Mouse (Mus musculus) kidney, adult 2 months (tissue): ENCODE results near the gene Ahctf1. TPM values are rescaled to one million over a fixed set of nuclear protein-coding genes. Genes with fewer than 3 reads are reported as not detected.
A peak's percentile ranks its signal among the peaks of the same experiment; 100 is the strongest.
"Not testable (repeated sequence)": the region's sequence is repeated elsewhere in the genome, so short reads cannot be mapped to it uniquely, and the experiment has no call there.

Source experiments
- DNase-seq: peaks from one replicate; pipeline ENCODE4 v3.0.0; 2021
- H3K27ac ChIP-seq: fragments of 200-500 bp; 2 replicates; pipeline ENCODE4 v1.5.1; 2012; ENCODE audit warnings: low read depth, low read length, control low read depth, inconsistent platforms; ENCODE audit not compliant: insufficient read depth
- H3K27me3 ChIP-seq: fragments of 200-500 bp; replicated peaks from 2 replicates; pipeline ENCODE4 v1.6.1; 2012; ENCODE audit warnings: mild to moderate bottlenecking, moderate library complexity, low read length, inconsistent platforms; ENCODE audit not compliant: control insufficient read depth, insufficient read depth
- H3K36me3 ChIP-seq: fragments of 200-500 bp; 2 replicates; pipeline ENCODE4 v1.6.1; 2012; ENCODE audit warnings: mild to moderate bottlenecking, moderate library complexity, low read length, inconsistent platforms; ENCODE audit not compliant: control insufficient read depth, insufficient read depth
- H3K4me1 ChIP-seq: fragments of 200-500 bp; 2 replicates; pipeline ENCODE4 v1.6.1; 2011; ENCODE audit warnings: low read length; ENCODE audit not compliant: control insufficient read depth, insufficient read depth
- H3K4me3 ChIP-seq: fragments of 200-500 bp; 2 replicates; pipeline ENCODE4 v1.5.1; 2011; ENCODE audit warnings: mild to moderate bottlenecking, low read depth, low read length, control low read depth; ENCODE audit not compliant: insufficient read depth
- CTCF ChIP-seq: fragments of 200-500 bp; conservative IDR thresholded peaks from 2 replicates; pipeline ENCODE4 v1.5.1; 2011; ENCODE audit warnings: low read depth, mild to moderate bottlenecking, control low read depth, low read length, moderate library complexity, mixed read lengths; ENCODE audit not compliant: insufficient read depth, insufficient read length
- POLR2A ChIP-seq: fragments of 200-500 bp; IDR thresholded peaks from one replicate; pipeline ENCODE4 v1.6.1; 2011; ENCODE audit warnings: low read depth, low read length, control low read depth
- WGBS: fragments of 180-500 bp; shearing (Covaris S2); methylation state at CpG from one replicate; pipeline ENCODE4 v1.1.7; 2018; 5-methylcytosine and 5-hydroxymethylcytosine counted together
- polyA plus RNA-seq: library from polyadenylated mRNA; depleted of rRNA; stranded (reverse); fragments of >200 nt; gene quantifications from 2 replicates; pipeline ENCODE4 v1.2.3, GENCODE M21; 2012

The Ahctf1 gene
- polyA plus RNA-seq, 1 experiment: 6.4 TPM

DNA sequence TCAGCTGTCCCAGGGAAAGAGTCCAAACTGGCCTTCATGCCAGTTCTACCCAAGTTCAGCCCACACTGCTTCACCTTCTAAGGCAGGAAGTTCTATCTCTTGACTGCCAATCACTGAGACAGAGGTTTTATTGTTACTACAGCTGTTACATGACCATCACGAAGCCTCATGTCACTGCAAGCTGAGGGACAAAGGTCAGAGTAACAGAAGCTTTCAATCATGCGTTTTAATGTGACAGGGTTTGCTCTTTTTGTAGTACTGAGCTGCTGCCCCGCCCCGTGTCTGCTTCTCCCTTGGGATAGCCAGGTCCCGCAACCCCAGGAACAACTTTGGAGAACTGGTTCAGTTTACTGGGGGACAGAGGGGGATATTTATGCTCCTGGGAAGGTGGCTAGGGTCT, 21.1 kb upstream of the Ahctf1 start:
- 61% methylated on average over 5 of the region's 5 CpGs for WGBS
- no peak overlapping the region for H3K27ac ChIP-seq
- peak; percentile 13 for DNase-seq

DNA sequence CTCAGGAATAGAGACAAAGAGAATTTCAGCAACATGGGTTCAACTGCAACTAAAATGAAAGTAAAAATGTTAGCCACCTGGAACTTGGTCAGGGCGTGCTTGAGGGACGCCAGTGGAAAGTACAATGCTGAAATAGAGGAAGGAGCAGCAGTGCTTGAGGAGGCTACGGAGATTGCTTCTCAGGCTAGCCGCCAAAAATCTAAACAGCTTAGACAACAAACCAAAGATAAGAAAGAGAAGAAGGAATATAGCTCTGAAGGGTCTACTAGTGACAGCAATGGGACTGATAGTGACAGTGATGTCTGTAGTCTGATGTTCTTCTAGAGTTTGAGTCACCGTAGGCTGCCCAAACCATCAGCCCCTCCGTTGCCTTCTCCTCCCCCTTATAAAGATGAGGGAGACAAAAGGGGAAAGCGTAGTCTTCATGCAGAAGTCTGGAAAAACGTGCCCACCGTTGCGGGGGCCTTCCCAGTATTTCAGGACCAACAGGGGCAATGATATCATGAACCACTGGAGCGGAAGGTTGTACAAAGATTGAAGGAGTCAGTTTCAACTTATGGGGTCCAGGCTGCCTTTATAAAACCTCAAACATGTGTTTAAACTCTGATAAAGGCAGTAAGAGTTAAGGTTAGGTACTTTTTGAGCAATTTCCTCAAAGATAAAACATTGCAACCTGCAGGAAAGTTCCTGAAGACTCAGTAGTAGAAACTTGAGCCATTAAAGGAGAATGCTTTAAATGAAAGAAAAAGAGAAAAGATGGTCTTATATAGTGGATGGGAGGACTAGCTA, 15.2 kb upstream of the Ahctf1 start:
- H3K27me3 ChIP-seq, H3K27ac ChIP-seq, H3K4me1 ChIP-seq, H3K36me3 ChIP-seq, H3K4me3 ChIP-seq, DNase-seq: not testable (repeated sequence)
- WGBS: 90% methylated on average over 11 of the region's 11 CpGs

More for the DNA sequence above, 21.1 kb upstream of the Ahctf1 start:
- H3K36me3 ChIP-seq: no peaks in the 10 kb centered on the region
- no peaks in the 10 kb centered on the region for H3K27me3 ChIP-seq
- TF ChIP-seq CTCF: no peak
- TF ChIP-seq POLR2A: no peak
- peaks cover 4% of the 10 kb centered on the region; the same call in 1 of the 2 replicates for H3K4me1 ChIP-seq
- H3K4me3 ChIP-seq: no peak overlapping the region

DNA sequence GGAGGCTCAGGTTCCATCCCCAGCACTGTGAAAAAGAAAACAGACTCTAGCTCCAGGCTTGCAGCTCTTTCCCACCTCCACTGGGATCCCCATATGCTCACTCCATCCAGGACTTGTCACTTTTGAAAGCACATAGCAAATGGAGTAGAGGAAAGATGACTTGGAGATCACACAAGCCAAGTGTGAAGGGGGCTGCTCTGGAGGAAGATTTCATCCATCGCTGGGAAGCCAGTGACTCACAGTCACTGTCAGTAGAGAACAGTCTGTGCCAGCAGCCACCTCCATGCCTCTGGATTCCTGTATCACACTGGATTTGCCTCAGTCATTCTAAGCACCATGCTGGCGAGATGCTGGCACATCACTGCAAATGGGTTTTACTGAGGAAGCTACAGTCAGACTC, 11.1 kb upstream of the Ahctf1 start:
- Histone ChIP-seq H3K4me3 (no peak overlapping the region), H3K27ac (no peak overlapping the region), H3K4me1 (no peaks in the 10 kb centered on the region), H3K27me3 (no peaks in the 10 kb centered on the region; the same call in 1 of the 2 replicates), H3K36me3 (no peaks in the 10 kb centered on the region)
- 90% methylated on average over 2 of the region's 2 CpGs for WGBS
- DNase-seq: no peak
- TF ChIP-seq POLR2A: no peak
- TF ChIP-seq CTCF: no peak

GRCm38 (mm10) chr1:179813385-179813784, 9.9 kb upstream of the Ahctf1 start:
- Histone ChIP-seq H3K27me3 (no peaks in the 10 kb centered on the region), H3K4me1 (no peaks in the 10 kb centered on the region), H3K36me3 (no peaks in the 10 kb centered on the region), H3K27ac (no peak overlapping the region), H3K4me3 (no peak overlapping the region)
- DNase-seq: no peak
- TF ChIP-seq CTCF (no peak), POLR2A (no peak)
- 66% methylated on average over 2 of the region's 2 CpGs for WGBS

- H3K4me3 ChIP-seq: no peak overlapping the region
- no peak for DNase-seq
- H3K36me3 ChIP-seq: no peaks in the 10 kb centered on the region
- WGBS: 89% methylated on average over 3 of the region's 3 CpGs
- TF ChIP-seq CTCF (no peak), POLR2A (no peak)
- H3K4me1 ChIP-seq: peaks cover 8% of the 10 kb centered on the region; the same call in 1 of the 2 replicates
- no peak overlapping the region for H3K27ac ChIP-seq
- no peaks in the 10 kb centered on the region for H3K27me3 ChIP-seq
These were observed 4.8 kb upstream of the Ahctf1 start for GRCm38 (mm10) chr1:179808300-179808699.

- WGBS: 89% methylated on average over 4 of the region's 4 CpGs
- TF ChIP-seq CTCF: no peak
- no peak for TF ChIP-seq POLR2A
These were observed 4.0 kb upstream of the Ahctf1 start for GRCm38 (mm10) chr1:179807468-179807867.

DNA sequence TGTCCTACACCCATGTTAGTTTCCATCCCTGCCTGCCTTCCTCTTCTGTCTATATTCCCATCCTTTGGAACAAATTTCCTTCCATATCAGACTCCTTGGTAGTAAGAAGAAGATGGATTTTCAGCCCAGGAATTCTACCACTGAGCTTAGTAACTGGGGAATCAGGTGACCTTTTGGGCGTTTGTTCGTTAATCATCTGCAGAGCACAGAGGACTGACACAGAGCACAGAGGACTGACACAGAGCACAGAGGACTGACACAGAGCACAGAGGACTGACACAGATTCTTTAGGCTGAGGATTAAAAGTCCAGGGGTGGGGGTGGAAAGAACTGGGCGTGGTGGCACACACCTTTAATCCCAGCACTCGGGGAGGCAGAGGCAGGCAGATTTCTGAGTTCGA, 2.3 kb upstream of the Ahctf1 start:
- Histone ChIP-seq H3K36me3 (no peaks in the 10 kb centered on the region), H3K27ac (no peak overlapping the region), H3K27me3 (no peaks in the 10 kb centered on the region), H3K4me1 (peaks cover 17% of the 10 kb centered on the region; the same call in 1 of the 2 replicates), H3K4me3 (no peak overlapping the region)
- 53% methylated on average over 5 of the region's 5 CpGs for WGBS
- DNase-seq: peak; percentile 85
- no peak for TF ChIP-seq CTCF
- no peak for TF ChIP-seq POLR2A

More at GRCm38 (mm10) chr1:179807468-179807867, 4.0 kb upstream of the Ahctf1 start:
- no peak for DNase-seq
- Histone ChIP-seq H3K36me3 (no peaks in the 10 kb centered on the region), H3K27me3 (no peaks in the 10 kb centered on the region), H3K4me1 (peaks cover 8% of the 10 kb centered on the region; the same call in 1 of the 2 replicates), H3K27ac (no peak overlapping the region), H3K4me3 (no peak overlapping the region)
